Mouse (Mus musculus): ENCODE results near the gene Ap1m2.

DNA sequence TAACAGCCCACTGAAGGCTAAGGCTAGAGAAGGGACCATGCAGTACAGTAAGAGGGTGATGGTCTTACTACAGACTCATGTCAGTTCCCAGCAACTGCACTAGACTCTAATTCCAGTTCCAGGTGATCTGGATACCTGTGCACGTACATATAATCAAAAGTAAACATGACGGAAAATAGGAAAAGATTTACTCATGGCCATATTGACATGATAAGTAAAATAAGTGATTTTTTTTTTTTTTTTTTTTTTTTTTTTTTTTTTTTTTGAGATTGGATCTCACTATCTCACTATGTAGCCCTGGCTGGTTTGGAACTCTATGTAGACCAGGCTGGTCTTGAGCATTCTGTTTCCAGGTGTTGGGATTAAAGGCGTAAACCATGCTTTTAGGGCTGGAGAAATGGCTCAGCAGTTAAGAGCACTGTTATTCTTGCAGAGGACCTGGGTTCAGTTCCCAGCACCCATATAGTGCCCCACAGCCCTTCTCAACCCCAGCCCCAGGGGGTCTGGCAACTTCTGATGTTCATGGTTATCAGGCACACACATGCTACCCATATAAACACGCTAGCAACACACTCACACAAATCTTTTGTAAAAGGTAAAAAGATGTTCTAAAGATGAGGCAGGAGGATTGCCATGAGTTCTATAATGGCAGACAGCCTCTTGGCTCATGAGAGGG lies 39.7 kb upstream of the Ap1m2 start:
- TF ChIP-seq CTCF (IDR thresholded peaks at IDR 0.05; ENCODE audit: low read depth) (no peak), EP300 (IDR thresholded peaks at IDR 0.05; ENCODE audit: low read depth) (no peak)

Data from liver, embryonic 14.5 days (tissue).